Mouse (Mus musculus): ENCODE data around the gene Nagk.
"Not testable (repeated sequence)": the region's sequence is repeated elsewhere in the genome, so short reads cannot be mapped to it uniquely, and the experiment has no call there.

The Nagk gene

GRCm38 (mm10) chr6:83818996-83819395 lies 24.2 kb downstream of the Nagk start:
- no peak for DNase-seq

GRCm38 (mm10) chr6:83820727-83821515 lies 26.1 kb downstream of the Nagk start:
- DNase-seq, result no peak

- DNase-seq, result no peak
Observed at GRCm38 (mm10) chr6:83821856-83822255, 27.1 kb downstream of the Nagk start.

GRCm38 (mm10) chr6:83830941-83831605 lies 36.3 kb downstream of the Nagk start:
- DNase-seq, result no peak

GRCm38 (mm10) chr6:83831606-83832123 lies 36.9 kb downstream of the Nagk start, which contains the start of gene Paip2b:
Paip2b (minus strand) TSS chr6:83831741.
- DNase-seq, result peak; percentile 99

GRCm38 (mm10) chr6:83832393-83832792 lies 37.6 kb downstream of the Nagk start:
- not testable (repeated sequence) for DNase-seq

GRCm38 (mm10) chr6:83836826-83837225 lies 42.0 kb downstream of the Nagk start:
- no peak for DNase-seq

- no peak for DNase-seq
Observed at GRCm38 (mm10) chr6:83838046-83838445, 43.3 kb downstream of the Nagk start.

GRCm38 (mm10) chr6:83840086-83840485 lies 45.3 kb downstream of the Nagk start:
- DNase-seq, result no peak

GRCm38 (mm10) chr6:83844913-83845312 lies 50.1 kb downstream of the Nagk start:
- DNase-seq, result no peak

GRCm38 (mm10) chr6:83846141-83846540 lies 51.4 kb downstream of the Nagk start:
- no peak for DNase-seq

- no peak for DNase-seq
Observed at GRCm38 (mm10) chr6:83849446-83849845, 54.7 kb downstream of the Nagk start.

All from lung, postnatal 10 days (tissue).